Mouse (Mus musculus) MEL-GATA-1-ER (cell line): ENCODE data around the gene Stac3.

Source experiments
- DNase-seq: peaks from one replicate; pipeline ENCODE4 v3.0.0-alpha.2; 2012; ENCODE audit warnings: low read depth; ENCODE audit errors: extremely low read depth

Stac3 gene

DNA sequence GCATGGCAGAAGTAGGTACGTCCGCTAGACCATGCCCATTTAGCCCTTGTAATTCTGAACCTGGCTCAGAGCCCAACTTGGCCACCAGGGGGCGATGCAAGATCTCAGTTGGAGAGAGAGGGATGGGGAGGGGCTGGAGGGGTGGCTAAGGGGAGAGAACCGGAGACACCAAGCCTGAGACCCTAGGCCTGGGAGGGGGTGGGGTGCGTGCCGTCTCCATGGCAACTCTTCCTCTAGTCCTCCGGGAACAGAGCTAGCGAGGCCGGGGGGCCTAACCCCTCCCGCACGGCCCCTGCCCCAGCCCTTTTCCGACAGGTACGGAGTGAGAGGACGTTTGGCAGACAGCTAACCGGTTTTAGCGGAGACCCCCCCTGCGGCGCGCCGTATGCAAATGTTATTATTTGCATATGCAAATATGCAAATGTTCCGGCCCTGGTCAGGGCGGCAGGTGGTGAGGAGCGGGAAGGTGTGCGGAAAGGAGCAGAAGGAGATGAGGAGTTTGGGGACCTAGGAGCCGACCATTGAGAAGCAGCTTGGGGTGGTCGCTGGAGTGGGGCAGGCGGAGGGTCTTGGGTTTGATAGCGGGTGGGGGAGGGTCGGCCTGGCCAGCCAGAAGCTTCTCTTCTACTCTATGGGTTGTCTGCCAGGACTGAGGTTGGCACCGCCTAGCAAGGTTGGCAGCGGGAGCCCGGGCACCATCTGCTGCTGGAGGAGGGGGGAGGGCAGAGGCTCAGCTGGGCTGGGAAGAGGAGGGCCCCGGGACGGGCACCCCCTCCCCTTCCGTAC, 7.8 kb downstream of the Stac3 start:
- peak; percentile 74 for DNase-seq

DNA sequence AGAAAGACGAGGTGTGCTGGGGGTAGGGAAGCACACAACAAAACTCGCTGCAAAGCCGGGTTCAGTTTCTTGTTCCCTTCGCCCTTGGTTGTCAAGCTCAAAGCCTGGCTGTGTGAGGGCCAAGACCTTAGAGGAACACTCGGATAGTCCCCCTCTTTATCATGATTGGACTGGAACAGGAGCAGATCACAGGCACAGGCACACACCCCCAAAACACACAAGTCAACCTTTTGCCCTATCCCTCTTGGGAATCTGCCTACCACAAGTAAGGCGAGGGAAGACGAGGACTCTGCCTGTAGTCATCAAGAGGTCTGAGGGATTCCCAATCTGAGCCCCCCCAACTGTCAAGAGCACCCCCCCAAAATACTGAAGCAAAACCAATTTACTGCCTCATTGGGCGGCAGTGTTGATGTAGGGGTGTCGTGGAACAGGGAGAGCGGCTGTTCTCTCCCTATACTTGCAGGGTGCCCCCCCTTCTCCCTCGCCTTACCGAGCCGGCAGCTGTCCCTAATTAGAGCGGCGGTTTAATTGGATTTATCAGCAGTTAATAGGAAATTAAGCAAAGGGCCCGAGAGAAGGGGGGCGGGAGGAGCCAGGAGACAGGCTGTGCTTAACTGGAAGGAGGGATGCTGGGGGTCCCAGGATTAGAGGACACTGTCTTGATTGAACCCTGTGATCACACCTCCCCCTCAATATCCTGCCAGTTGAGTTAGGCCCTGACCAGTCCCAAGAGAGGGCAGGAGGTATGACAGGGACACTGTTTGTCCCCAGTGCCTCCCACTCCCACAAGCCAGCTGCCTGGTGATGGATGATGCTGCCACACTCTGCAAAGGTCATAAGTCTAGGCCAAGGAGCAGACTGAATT, 8.6 kb downstream of the Stac3 start:
- DNase-seq = no peak

DNA sequence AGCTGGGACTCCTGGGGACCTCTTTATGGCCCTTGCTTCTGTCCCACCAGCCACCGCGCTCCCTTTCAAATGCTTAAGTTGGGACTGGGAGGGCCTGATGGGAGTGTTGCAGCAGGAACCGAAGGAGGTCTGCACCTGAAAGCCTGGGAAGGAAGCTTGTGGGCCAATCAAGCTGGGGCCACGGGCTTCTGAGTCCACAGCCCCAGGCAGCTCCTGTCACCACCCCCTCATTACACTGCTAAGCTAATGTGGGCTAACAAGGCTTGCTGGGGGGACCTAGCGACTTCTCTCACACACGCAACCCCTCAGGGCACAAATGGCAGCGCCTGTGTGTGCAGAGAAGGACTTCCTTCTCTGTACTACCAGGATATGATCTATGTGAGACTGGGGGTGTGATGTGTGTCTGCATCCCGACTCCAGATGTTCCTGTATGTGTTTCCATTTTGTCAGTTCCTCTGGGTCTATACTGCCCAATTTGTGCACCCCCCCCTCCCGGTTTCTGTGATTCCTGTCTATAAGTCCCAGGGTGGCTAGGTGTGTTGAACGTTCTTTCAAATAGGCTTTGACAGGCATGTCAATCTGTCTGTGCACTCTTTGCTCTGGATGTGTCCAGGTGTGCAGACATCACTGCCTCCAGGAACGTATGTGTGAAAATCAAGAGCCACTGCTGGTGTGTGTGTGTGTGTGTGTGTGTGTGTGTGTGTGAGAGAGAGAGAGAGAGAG, 9.6 kb downstream of the Stac3 start:
- no peak for DNase-seq

DNA sequence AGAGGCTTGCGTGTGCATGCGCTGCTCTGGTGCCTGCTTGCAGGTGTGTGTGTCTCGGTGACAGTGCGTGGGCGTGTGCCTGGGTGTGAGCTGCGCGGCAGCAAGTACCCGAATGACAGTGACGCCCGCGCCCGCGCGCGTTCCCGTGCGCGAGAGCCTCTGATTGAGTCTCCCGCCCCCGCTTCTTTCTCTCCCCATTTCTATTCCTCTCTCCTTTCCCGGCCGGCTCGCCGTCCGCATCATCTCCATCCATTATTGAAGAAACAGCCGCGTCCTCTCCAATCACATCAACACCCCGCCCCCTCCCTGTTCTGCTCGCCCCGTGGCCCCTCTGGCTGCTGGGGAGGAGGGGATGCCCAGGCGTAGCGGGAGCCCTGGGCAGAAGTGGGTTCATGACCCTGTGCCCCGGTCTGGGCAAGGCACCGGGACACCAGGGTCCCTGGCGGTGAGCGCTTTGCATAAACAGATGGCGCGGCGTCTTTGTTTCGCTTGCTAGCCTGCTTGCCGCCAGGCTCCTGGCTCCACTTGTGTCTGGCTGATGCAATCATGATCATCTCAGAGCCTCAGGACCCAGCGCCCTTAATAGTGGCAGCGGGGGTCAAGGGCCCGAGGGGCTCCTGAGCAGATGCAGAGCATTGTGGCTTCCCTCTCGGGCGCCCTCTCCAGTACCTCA, 10.3 kb downstream of the Stac3 start:
- DNase-seq = no peak

DNA sequence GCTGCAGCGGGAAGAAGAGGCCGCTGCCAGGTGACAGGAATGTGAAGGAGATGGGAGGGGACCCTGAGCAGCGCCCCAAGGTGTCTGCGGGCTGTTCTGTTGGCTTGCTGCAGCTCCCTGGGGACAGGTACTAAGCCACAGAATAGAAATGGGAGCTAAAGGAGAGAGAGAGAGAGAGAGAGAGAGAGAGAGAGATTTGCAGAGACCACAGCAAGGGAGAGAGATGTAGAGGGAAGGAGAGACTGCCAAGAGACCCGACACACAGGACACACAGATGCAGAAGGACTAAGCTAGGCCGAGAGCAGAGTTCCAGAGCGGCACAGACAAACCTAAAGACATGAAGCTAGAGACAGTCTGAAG, 10.8 kb downstream of the Stac3 start:
- DNase-seq = no peak

DNA sequence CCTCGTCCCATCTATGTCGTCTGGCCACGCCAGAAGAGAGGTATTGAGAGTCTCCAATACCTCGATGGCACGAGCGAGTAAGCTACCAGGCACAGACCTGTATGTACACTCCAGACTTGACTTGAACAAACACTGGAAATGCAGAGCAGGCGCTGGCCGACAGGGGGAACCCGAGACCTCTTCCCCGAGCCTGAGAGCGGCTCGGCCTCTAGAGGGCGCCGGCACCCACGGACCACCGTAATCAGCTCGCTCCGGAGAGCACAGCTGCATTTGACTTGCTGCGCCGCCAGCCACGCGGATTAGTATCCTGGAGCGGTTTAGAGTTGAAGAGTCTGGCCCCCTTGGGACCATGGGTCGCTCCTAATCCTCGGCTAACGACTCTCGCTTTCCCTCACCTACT, 11.3 kb downstream of the Stac3 start:
- peak; percentile 75 for DNase-seq

DNA sequence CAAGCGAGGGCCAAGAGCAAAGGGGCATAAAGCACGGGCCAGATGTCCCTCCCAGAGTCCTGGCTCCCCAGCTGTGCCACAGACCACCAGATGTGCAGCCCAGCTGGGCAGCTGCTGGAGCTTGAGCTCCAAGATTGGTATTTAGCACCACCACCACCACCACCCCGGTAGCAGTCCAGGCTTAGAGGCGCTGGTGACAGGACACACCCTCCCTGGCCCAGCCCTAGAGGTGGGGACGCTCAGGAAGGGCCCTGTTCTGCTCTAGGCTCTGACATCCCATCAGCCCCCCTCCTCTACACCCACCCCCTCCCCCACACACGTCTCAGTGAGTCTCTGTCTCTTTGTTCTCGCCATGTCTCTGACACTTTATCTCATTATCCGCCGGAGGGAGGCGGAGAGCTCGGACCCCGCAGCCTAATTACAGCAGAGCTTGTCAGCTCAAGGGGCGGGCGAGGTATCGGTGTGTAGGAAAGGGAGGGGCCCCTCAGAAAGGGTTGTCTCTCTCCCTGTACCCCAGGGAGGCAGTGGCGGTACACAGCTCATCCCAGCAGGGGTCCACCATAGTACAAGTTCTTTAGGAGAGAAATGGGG, 12.1 kb downstream of the Stac3 start:
- peak; percentile 61 for DNase-seq

DNA sequence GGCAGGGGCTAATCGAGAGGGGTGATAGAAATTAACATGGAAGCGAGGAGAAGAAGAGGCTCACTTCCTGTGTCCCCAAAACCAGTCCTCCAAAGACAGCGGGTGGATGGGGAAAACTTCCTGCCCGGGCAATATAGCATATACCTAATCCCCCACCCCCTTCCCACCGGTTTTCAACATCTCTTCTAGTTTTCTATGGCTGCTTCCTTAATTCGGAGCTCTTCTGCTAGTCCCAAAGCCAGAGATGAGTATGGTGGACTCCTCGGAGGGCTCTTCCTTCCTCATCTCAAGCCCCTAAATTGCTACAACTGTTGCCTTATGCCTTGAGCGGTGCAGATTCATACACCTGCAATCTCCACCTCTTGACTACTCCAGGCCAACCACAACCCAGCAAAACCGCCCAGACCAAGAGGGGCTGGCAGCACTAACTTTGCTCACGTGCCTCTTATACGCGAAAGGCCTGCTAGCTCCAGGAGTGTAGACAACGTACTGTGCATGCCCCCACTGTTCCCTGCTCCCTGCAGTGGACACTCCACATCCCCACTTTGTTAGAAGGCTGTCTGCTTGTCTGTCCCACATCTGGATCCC, 12.7 kb downstream of the Stac3 start:
- DNase-seq = no peak

DNA sequence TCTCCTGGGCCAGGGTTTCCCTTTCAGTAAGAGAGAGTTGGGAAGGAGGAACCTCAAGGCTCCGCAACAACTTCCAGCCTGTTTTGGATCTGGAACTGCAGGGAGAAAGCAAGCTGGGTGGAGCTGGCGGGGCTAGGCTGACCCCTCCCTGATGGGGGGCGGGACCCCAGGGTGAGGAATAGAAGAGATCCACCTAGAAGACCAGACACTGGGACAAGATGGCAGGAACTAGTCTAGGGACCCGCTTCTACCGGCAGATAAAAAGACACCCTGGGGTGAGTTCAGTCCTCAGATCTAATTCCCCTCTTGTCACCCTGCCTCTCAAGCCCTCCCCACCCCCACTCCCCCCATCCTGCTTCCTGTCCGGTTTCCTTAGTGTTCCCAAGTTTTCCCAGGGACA, 13.3 kb downstream of the Stac3 start, which contains the start of gene Ndufa4l2:
Gene Ndufa4l2, plus strand, starts transcription at position 204 of the 400 bp plus-strand sequence.
- no peak for DNase-seq

DNA sequence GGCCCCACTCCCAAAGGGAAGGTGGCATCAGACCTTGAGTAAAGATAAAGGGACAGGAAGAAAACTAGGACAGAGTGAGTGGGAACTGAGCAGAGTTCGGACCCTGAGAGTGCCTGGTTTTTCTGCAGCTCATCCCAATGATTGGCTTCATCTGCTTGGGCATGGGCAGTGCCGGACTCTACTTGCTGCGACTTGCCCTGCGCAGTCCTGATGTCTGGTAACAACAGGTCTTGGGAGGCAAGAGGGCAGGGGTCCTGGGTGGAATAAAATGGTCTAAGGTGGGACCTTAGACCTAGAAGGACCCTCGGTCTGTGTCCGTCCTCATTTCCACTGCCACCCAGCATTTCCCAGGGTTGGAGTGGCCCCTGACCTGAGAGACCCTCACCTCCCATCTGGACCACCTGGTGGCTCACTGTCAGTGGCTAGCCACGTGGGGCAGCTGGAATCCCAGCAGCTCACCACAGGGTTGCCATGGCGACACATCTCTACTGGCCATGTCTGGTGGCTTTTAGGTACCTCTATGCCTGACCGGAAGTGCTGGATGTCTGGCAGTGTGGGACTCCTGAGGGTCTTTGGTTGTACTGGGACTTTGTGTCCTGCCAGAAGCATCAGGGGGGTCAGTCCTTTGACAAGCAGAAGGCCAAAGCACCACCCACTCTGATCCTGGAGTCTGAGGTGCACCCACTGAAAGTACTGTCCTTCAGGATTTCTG, 13.9 kb downstream of the Stac3 start:
- no peak for DNase-seq

DNA sequence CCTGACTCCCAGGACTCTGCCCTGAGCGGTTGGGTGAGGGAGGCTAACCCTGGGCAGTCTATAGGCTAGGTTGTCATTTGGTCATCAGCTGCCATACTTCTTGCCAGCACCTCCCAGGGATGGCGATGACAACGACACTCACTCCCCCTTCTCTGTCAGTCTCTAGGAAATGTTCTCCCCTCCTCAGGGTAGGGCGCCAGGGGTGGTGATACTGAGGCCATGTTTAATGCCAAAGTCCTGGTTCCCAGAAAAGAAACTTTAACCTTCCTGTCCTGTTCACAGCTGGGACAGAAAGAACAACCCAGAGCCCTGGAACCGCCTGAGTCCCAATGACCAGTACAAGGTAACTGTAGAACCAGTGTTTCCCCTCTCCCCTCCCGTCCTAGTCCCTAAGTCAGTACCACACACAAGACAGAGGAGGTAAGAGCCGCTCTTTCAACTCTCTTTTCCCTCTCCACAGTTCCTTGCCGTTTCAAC, 14.5 kb downstream of the Stac3 start:
- no peak for DNase-seq

DNA sequence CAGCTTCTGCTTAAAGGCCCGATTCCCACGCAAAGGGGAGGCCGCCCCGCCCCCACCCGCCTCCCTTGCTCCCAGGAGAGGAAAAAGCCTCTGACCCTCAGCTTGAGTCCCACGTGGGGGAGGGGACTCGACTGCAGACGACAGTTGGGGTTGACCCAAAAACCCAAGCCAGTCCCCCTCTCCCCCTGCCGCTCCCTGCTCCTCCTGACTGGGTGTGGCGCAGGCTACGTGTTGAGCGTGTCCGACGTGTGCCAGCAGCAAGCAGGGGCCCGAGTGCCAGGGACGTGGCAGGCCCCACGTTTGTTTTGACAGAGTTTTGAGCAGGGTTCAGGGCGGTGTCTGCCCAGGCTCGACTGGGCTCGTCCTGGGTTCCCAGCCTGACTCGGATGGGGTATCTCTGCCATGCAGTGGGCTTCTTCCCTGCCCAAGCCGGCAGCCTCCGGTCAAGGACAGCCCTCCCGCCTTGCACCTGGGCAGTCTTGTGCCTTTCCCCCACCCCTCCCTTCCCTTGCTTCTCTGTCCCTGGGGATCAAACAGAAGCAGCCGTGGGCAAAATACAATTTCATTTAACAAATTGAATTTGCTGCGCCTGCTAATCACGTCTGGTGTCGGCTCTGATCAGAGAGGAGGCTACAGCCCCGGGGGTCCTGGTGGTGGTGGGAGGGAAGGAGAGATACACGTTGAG, 15.2 kb downstream of the Stac3 start:
- DNase-seq = no peak

DNA sequence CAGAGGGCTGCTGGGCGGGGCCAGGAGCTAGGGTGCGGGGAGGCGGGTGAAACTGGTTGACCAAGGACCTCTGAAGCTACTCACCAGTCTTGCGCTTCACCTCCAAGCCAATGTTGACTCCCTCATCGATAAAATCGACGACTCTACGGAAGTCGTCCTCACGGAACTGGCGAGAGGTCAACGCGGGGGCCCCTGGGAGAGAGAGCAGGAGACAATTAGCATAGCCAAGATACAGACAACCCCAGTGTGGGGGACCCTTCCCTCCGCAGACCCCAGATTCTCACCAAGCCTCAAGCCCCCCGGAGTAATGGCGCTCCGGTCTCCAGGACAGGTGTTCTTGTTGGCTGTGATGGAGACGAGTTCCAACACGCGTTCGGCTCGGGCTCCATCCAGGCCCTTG, 16.5 kb downstream of the Stac3 start:
- no peak for DNase-seq

DNA sequence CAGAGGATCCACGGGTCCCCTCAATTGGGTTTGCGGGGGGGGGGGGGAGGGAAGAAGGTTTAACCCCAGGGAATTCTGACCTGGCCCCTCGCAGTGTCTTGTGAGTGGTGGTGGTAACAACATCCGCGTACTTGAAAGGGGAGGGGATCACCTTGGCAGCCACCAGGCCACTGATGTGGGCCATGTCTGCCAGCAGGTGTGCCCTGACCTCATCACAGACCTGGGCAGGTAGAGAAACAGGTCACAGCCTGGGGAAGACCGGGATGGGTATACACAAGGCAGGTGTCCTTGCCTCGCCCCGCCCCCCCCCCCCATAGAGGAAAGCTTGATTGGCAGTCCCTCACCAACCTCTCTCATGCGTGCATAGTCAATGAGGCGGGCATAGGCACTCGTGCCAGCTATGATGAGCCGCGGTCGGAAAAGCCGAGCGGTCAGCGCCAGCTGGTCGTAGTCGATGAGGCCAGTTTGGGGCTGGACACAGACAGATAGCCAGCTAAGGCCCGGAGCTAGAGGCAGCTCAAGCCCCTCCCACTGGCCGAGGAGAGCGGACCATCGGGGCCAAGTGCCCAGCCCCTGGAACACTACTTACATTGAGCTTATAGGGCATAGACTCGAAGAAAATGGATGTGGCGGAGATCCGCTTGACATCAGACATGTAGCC, 17.7 kb downstream of the Stac3 start:
- no peak for DNase-seq

DNA sequence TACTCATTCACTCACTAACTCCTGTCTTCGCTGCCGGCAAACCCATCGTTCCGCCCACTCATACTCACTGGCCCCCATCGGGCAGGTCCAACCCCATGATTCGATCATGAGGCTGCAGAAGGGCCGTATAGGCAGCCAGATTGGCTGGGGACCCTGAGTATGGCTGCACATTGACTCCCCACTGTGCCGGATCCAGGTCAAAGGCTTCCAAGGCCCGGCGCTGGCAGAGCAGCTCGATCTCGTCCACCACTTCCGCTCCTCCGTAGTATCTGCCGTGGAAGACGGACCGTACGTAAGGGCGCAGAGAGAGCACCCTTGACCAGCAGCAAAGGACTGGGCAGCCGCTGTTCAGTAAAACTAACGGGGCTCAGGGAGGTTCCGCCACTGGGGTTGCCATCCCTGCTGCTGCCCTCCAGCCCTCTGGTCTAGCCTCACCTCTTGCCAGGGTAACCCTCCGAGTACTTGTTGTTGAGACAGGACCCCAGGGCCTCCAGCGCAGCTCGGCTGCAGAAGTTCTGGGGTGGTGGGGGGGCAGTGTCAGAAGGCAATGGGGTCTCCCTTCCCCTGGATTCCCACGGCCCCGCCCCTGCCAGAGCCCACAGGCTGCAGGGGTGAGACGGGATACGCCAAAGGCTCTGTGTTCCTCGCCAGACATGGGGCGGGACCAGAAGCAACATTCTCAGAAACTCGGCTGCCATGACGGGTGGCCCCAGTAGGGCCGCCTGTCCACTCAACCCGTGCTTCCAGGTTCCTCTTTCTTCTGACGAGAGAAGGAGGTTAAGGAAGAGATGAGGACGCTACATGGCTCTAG, 18.6 kb downstream of the Stac3 start:
- DNase-seq = no peak

DNA sequence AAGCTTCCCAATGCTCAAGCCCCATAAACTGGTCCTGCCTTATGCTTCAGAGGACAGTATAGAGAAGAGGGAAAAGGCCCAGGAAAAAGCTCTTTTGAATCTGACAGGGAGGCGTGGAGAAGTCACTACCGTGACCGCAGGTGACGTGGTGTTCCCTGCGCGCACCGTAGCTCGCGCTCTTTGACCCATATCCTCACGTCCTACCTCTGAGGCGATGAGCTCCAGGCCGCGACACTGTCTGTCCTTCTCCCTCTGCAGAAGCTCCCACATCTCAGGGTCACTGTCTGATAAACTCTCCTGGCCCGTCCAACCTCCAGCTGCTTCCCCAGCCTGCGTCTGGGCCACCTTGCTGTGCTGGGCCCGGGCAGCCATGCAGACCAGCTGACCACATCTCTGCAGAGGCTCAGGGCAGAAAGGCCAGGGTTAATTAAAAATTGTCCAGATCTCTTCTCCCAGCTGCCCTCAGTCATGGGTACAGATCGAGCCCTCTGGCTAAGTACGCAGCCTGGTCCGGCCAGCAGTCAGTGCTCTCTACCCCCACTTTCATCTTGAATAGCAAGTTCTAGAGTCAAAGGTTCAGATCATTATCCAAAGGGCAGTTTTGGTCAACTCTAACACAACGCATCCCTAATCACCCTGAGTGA, 19.4 kb downstream of the Stac3 start:
- no peak for DNase-seq

DNA sequence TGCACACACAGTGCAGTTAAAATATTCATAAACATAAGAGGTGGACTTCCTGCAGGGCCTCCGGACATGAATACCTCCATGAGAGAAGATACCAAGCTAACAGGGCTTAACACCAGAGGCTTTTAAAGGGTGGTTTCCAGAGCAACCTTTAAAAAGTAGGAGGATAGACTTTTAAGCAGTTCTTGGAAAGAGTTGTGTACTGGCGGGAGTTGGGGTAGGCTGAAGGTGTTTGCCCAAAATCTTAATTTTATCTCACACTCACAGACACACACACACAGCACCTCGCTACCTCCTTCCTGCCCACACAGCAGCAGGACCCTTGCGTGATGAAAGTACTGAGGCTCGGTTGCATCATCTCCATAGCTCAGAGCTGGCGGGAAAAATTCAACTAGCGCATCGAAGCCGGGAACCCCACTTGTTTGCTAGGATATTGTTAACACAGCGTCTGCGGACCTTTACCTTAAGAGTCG, 20.2 kb downstream of the Stac3 start:
- DNase-seq = peak; percentile 68
